In the genomic region with DNA sequence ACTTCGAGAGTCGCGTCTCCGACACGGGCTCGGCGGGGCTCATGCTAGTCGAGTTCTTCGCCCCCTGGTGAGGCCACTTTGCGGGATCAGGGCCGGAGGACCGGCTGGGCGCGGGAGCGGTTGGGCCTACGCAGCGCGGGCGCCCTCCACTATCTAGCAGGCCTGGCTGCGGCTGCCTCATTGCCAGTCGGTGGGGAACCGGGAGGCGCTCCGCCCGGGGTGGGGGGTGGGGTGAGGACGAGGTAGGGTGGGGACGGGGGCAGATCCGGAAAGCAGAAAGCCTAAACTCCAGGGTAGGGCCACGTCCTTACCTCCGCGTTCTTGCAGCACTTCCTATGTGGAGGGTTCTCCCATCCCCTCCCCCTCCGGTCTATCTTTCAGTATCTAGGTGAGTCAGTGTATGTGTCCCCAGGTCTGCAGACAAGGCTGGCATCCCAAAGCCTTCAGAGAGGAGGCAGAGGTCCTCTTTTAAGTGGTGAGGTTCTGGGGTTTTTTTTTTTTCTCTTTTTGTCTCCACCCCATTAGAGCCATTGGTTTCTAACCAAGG, we compare ENCODE assay signal across 8 mouse cellular contexts. TPM values are rescaled to one million over a fixed set of nuclear protein-coding genes. Genes with fewer than 3 reads are reported as not detected.
DNase-seq lines count a peak whose midpoint lies in the region; ATAC-seq and TF ChIP-seq lines count a peak whose summit lies in the region.

No protein-coding gene starts in this region.

- under 1% methylated on average over 32 of the region's 32 CpGs for WGBS in heart, embryonic 14.5 days
- WGBS in limb, embryonic 13.5 days = under 1% methylated on average over 32 of the region's 32 CpGs
- WGBS in midbrain, embryonic 14.5 days = under 1% methylated on average over 32 of the region's 32 CpGs

- H3K9me3 ChIP-seq in ES-Bruce4 (replicated peaks; ENCODE audit: control insufficient read depth, insufficient read depth, low read length, poor library complexity, severe bottlenecking) = no peaks in the 10 kb centered on the region
- H3K9me3 ChIP-seq in heart, embryonic 14.5 days (ENCODE audit: control insufficient read depth, low read length) = no peaks in the 10 kb centered on the region
- no peaks in the 10 kb centered on the region for H3K9me3 ChIP-seq in limb, embryonic 13.5 days
- no peaks in the 10 kb centered on the region for H3K9me3 ChIP-seq in midbrain, embryonic 14.5 days (ENCODE audit: control insufficient read depth, low read length)

- no peak for TF ChIP-seq POLR2A in ES-Bruce4 (IDR thresholded peaks at IDR 0.05; ENCODE audit: insufficient read depth, low read length)

- DNase-seq in kidney, adult 11 months = peak; percentile 37
- DNase-seq in kidney, postnatal 4 days = no peak
- peak; percentile 22 for DNase-seq in cerebellum, adult 8-10 months
- DNase-seq in midbrain, embryonic 14.5 days = peak; percentile 63
- no peak for DNase-seq in right cerebral cortex, postnatal 4 days

- H3K36me3 ChIP-seq in ES-Bruce4 (ENCODE audit: control insufficient read depth, insufficient read depth, low read length, poor library complexity, severe bottlenecking) = peaks cover 35% of the 10 kb centered on the region
- peaks cover 38% of the 10 kb centered on the region for H3K36me3 ChIP-seq in heart, embryonic 14.5 days (ENCODE audit: control insufficient read depth, insufficient read depth, low read length)
- H3K36me3 ChIP-seq in limb, embryonic 13.5 days = peaks cover 34% of the 10 kb centered on the region
- peaks cover 26% of the 10 kb centered on the region for H3K36me3 ChIP-seq in midbrain, embryonic 14.5 days (ENCODE audit: control insufficient read depth, insufficient read depth, low read length)

- ATAC-seq in heart, embryonic 14.5 days (ENCODE audit: insufficient number of reproducible peaks, insufficient read depth, low FRiP score, low read depth) = peak; percentile 38
- peak; percentile 38 for ATAC-seq in limb, embryonic 13.5 days (ENCODE audit: low FRiP score, low read depth)
- ATAC-seq in midbrain, embryonic 14.5 days (ENCODE audit: low FRiP score, low TSS enrichment) = peak; percentile 51

- no peak for TF ChIP-seq EP300 in ES-Bruce4 (IDR thresholded peaks at IDR 0.05; ENCODE audit: insufficient read depth, low read depth, low read length)

- peak overlapping the region; percentile 96 for H3K9ac ChIP-seq in ES-Bruce4 (ENCODE audit: low read depth, poor library complexity, severe bottlenecking)
- peak overlapping the region; percentile 100 for H3K9ac ChIP-seq in heart, embryonic 14.5 days (ENCODE audit: low read length)
- H3K9ac ChIP-seq in limb, embryonic 13.5 days = peak overlapping the region; percentile 99
- peak overlapping the region; percentile 96 for H3K9ac ChIP-seq in midbrain, embryonic 14.5 days (replicated peaks; ENCODE audit: low read length)

- H3K4me1 ChIP-seq in ES-Bruce4 (ENCODE audit: control insufficient read depth, insufficient read depth, low read length) = no peaks in the 10 kb centered on the region
- peaks cover 4 to 23% of the 10 kb centered on the region in 2 experiments for H3K4me1 ChIP-seq in heart, embryonic 14.5 days (ENCODE audit: control insufficient read depth in 2 of 2, insufficient read depth in 2 of 2, low read length in 2 of 2)
- peaks cover 30% of the 10 kb centered on the region for H3K4me1 ChIP-seq in limb, embryonic 13.5 days
- H3K4me1 ChIP-seq in midbrain, embryonic 14.5 days (ENCODE audit: control insufficient read depth, insufficient read depth, low read length) = peaks cover 20% of the 10 kb centered on the region

- H3K27ac ChIP-seq in ES-Bruce4 (ENCODE audit: insufficient read depth, low read length) = peak overlapping the region; percentile 88
- peak overlapping the region; percentile 88 to 99 for H3K27ac ChIP-seq in heart, embryonic 14.5 days (replicated peaks in 1 of 2; ENCODE audit: control insufficient read depth in 1 of 2, insufficient read depth in 1 of 2, low read depth in 2 of 2, low read length in 2 of 2)
- peak overlapping the region; percentile 98 for H3K27ac ChIP-seq in limb, embryonic 13.5 days
- peak overlapping the region; percentile 97 for H3K27ac ChIP-seq in midbrain, embryonic 14.5 days (replicated peaks; ENCODE audit: low read depth, low read length)

- peak overlapping the region; percentile 100 for H3K4me3 ChIP-seq in ES-Bruce4 (ENCODE audit: low read depth, low read length)
- H3K4me3 ChIP-seq in heart, embryonic 14.5 days (ENCODE audit: control insufficient read depth in 1 of 2, insufficient read depth in 1 of 2, low read depth in 1 of 2, low read length in 2 of 2) = peak overlapping the region; percentile 67 to 100
- peak overlapping the region; percentile 98 for H3K4me3 ChIP-seq in limb, embryonic 13.5 days
- peak overlapping the region; percentile 99 for H3K4me3 ChIP-seq in midbrain, embryonic 14.5 days (replicated peaks; ENCODE audit: low read depth, low read length)

- H3K4me2 ChIP-seq in heart, embryonic 14.5 days (ENCODE audit: low read length) = peak overlapping the region; percentile 73
- peak overlapping the region; percentile 70 for H3K4me2 ChIP-seq in limb, embryonic 13.5 days (replicated peaks)
- H3K4me2 ChIP-seq in midbrain, embryonic 14.5 days (ENCODE audit: low read length) = peak overlapping the region; percentile 75

- no peak for TF ChIP-seq CTCF in ES-Bruce4 (IDR thresholded peaks at IDR 0.05; ENCODE audit: low read depth, low read length)

- no peaks in the 10 kb centered on the region for H3K27me3 ChIP-seq in ES-Bruce4 (ENCODE audit: control insufficient read depth, insufficient read depth, low read length, poor library complexity, severe bottlenecking)
- no peaks in the 10 kb centered on the region for H3K27me3 ChIP-seq in heart, embryonic 14.5 days (ENCODE audit: control insufficient read depth, insufficient read depth, low read length)
- H3K27me3 ChIP-seq in limb, embryonic 13.5 days = no peaks in the 10 kb centered on the region
- H3K27me3 ChIP-seq in midbrain, embryonic 14.5 days (ENCODE audit: control insufficient read depth, insufficient read depth, low read length) = no peaks in the 10 kb centered on the region

RNA-seq across cellular contexts. Expression of a gene that starts 0.6 kb away (rescaled TPM):
- polyA plus RNA-seq in ES-Bruce4 (2011; ENCODE audit: insufficient read depth, insufficient read length, low read depth, missing spikeins) = 1.9 and 2.5 TPM in 2 replicates
- polyA plus RNA-seq in heart, embryonic 14.5 days (2014; fragmentation: Nextera tagmentation; extraction: Ambion mirVana) = 3.1 and 3.4 TPM in 2 replicates
- 3.0 TPM in 2 replicates for polyA plus RNA-seq in limb, embryonic 13.5 days (2015; fragmentation: Nextera tagmentation; extraction: Ambion mirVana)
- 2.9 and 4.5 TPM in 2 replicates for polyA plus RNA-seq in midbrain, embryonic 14.5 days (2014; fragmentation: Nextera tagmentation; extraction: Ambion mirVana)

RNA-seq across cellular contexts. Expression of a gene that starts 0.6 kb away (rescaled TPM):
- 486 and 515 TPM in 2 replicates for polyA plus RNA-seq in ES-Bruce4 (2011; ENCODE audit: insufficient read depth, insufficient read length, low read depth, missing spikeins)
- 339 and 411 TPM in 2 replicates for polyA plus RNA-seq in heart, embryonic 14.5 days (2014; fragmentation: Nextera tagmentation; extraction: Ambion mirVana)
- polyA plus RNA-seq in limb, embryonic 13.5 days (2015; fragmentation: Nextera tagmentation; extraction: Ambion mirVana) = 760 and 810 TPM in 2 replicates
- 238 and 249 TPM in 2 replicates for polyA plus RNA-seq in midbrain, embryonic 14.5 days (2014; fragmentation: Nextera tagmentation; extraction: Ambion mirVana)

RNA-seq across cellular contexts. Expression of a gene that starts 27.2 kb away (rescaled TPM):
- not detected in 2 replicates for polyA plus RNA-seq in ES-Bruce4 (2011; ENCODE audit: insufficient read depth, insufficient read length, low read depth, missing spikeins)
- polyA plus RNA-seq in heart, embryonic 14.5 days (2014; fragmentation: Nextera tagmentation; extraction: Ambion mirVana) = not detected in 2 replicates
- not detected in 2 replicates for polyA plus RNA-seq in limb, embryonic 13.5 days (2015; fragmentation: Nextera tagmentation; extraction: Ambion mirVana)
- not detected in 2 replicates for polyA plus RNA-seq in midbrain, embryonic 14.5 days (2014; fragmentation: Nextera tagmentation; extraction: Ambion mirVana)

RNA-seq across cellular contexts. Expression of a gene that starts 29.9 kb away (rescaled TPM):
- polyA plus RNA-seq in ES-Bruce4 (2011; ENCODE audit: insufficient read depth, insufficient read length, low read depth, missing spikeins) = 16.2 and 18.1 TPM in 2 replicates
- polyA plus RNA-seq in heart, embryonic 14.5 days (2014; fragmentation: Nextera tagmentation; extraction: Ambion mirVana) = 0.77 and 1.3 TPM in 2 replicates
- 9.8 TPM in 2 replicates for polyA plus RNA-seq in limb, embryonic 13.5 days (2015; fragmentation: Nextera tagmentation; extraction: Ambion mirVana)
- polyA plus RNA-seq in midbrain, embryonic 14.5 days (2014; fragmentation: Nextera tagmentation; extraction: Ambion mirVana) = 1.4 and 2.0 TPM in 2 replicates

RNA-seq across cellular contexts. Expression of a gene that starts 34.8 kb away (rescaled TPM):
- 367 and 428 TPM in 2 replicates for polyA plus RNA-seq in ES-Bruce4 (2011; ENCODE audit: insufficient read depth, insufficient read length, low read depth, missing spikeins)
- 675 and 694 TPM in 2 replicates for polyA plus RNA-seq in heart, embryonic 14.5 days (2014; fragmentation: Nextera tagmentation; extraction: Ambion mirVana)
- polyA plus RNA-seq in limb, embryonic 13.5 days (2015; fragmentation: Nextera tagmentation; extraction: Ambion mirVana) = 513 and 546 TPM in 2 replicates
- 352 and 382 TPM in 2 replicates for polyA plus RNA-seq in midbrain, embryonic 14.5 days (2014; fragmentation: Nextera tagmentation; extraction: Ambion mirVana)

Comparison
In these comparisons a context has a peak if more than half of its experiments do, and no peak if none do; other contexts are left out.
1. DNase-seq: peak in kidney, adult 11 months (single experiment), cerebellum, adult 8-10 months (single experiment) and midbrain, embryonic 14.5 days (single experiment); none in kidney, postnatal 4 days (0 of 2) and right cerebral cortex, postnatal 4 days (single experiment).
2. Peak in every context shown above with its lines, with median percentiles within 50 percentile points of each other: H3K27ac ChIP-seq, H3K4me3 ChIP-seq, H3K9ac ChIP-seq, ATAC-seq and H3K4me2 ChIP-seq.